Mouse (Mus musculus) liver, embryonic 14.5 days (tissue): ENCODE results near the gene Wnt6.
A peak's percentile ranks its signal among the peaks of the same experiment; 100 is the strongest.

Source experiments
- CTCF ChIP-seq: IDR thresholded peaks from 2 replicates; pipeline ENCODE4 v1.5.1; 2016; ENCODE audit warnings: antibody characterized with exemption, low read depth, control low read depth
- EP300 ChIP-seq: IDR thresholded peaks from 2 replicates; pipeline ENCODE4 v1.6.1; 2016; ENCODE audit warnings: antibody characterized with exemption, low read depth

GRCm38 (mm10) chr1:74784041-74784759 lies 12.5 kb downstream of the Wnt6 start:
- peak; percentile 65 for TF ChIP-seq CTCF
- TF ChIP-seq EP300, result no peak
